Mouse (Mus musculus): ENCODE data around the gene Vsx2.
A peak's percentile ranks its signal among the peaks of the same experiment; 100 is the strongest.
"Not testable (repeated sequence)": the region's sequence is repeated elsewhere in the genome, so short reads cannot be mapped to it uniquely, and the experiment has no call there.

Vsx2 gene

DNA sequence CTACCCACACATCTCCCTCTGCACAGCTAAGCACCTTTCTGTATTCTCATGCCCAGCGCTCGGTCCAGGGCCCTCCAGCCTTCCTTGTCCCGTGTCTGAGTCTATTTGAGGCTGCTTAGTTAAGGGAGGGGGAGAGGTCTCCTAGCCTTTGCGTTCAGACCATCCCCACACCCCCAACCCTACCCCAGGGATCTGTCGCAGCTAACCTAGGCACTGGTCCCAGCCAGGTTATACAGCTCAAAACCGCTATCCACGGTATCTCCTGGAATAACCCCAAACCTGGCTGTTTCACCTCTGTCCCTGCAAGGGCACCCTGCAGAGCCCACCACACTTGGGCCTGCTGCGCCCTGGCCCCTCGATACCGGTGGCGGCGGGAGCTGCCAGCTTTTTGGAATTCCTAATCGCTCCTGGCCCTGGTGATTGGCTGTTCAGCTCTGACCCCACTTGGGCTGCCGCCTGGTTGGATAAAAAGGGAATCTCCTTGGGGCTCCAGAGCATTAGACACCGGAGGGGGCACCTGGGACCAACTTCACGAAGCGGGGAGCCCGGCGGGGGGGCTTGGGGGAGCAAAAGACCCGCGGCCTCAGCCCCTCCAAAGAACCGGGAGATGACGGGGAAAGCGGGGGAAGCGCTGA lies at the start of gene Vsx2:
Gene Vsx2 (plus strand): TSS at position 427 of the 635 bp plus-strand sequence.
- no peak for DNase-seq (ENCODE audit: low spot score)

DNA sequence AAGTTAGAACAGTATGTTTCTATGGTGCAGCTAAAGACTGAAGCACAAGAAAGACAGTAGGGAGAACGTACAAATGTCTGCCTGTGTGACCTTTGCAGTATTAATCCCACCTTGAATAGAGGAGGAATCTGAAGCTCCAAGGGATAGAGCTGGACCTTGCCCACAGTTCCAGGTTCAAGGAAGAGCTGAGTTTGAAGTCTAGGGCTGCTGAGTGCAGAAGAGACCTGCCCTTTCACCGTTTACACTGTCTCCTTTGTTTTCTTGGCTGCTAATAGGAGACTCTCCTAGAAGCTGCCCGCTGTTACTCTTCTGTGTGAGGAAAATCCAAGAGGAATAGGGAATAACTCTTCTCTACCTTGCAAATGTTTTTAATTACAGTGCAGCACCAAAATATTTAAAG lies 45.8 kb upstream of the Vsx2 start:
- no peak for DNase-seq (ENCODE audit: low spot score)

DNA sequence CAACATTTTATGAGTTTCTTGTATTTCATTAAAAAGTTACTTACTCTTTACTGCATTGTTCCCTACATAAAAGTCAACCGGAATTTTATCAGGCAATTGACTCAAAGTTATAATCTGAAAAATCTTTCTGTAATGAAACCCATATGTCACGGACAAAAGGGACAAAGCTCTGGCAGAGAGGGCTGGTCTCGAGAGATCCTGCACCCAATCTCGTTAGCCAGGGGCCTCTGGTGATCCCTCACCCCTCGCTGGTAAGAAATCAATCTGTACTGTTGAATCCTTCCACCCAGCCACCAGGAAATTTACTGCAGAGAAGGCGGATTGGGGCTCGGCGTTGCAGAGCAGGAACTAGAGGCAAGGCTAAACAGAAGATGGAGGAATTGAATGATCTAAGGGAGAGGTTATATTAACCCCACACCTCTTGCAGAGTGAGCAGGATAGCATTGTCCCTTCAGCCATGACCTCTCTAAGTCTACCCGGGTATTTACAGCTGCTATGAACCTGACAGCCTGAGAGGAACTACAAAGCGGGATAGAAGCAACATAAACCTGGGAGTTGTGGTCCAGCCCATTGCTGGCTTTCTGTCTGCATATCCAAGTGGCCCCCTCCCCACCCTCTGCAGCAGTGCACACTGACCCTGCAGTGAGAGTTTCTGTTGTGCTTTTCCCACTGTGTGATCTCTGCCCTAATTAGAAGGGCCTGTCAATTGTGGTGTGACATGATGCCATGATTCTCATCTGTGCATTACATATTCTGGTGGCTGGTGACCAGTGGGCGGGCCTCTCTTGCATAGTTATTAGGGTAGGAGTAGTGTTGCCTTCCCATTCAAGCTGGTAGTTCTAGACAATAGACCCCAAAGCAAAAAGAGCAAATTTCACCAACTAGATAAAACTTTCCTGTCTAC lies 45.2 kb upstream of the Vsx2 start:
- DNase-seq (ENCODE audit: low spot score): no peak

DNA sequence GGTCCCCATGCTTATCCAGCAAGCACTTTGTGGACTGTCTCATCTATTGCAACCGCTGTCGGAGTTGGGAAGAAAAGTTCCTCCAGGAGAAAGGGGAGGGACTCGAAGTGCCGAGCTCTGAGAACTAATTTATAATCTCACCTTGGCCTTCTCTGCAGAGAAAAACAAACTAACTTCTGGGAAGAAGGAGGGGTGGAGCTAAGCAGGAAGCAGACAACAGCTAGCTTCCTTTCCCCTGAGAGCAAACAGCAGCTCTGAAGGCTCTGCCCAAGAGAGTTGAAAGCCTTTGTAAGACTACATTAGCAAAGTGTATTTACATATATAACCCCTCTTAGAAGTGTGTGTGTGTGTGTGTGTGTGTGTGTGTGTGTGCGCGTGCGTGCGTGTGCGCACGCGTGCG lies 44.1 kb upstream of the Vsx2 start:
- no peak for DNase-seq (ENCODE audit: low spot score)

- DNase-seq (ENCODE audit: low spot score): no peak
These were observed 39.1 kb upstream of the Vsx2 start for GRCm38 (mm10) chr12:84530426-84530825.

- DNase-seq (ENCODE audit: low spot score): no peak
These were observed 37.4 kb upstream of the Vsx2 start for GRCm38 (mm10) chr12:84531906-84532829.

- no peak for DNase-seq (ENCODE audit: low spot score)
These were observed 36.7 kb upstream of the Vsx2 start for GRCm38 (mm10) chr12:84532830-84533199.

GRCm38 (mm10) chr12:84533706-84534486 lies 35.7 kb upstream of the Vsx2 start:
- DNase-seq (ENCODE audit: low spot score): peak; percentile 6

DNA sequence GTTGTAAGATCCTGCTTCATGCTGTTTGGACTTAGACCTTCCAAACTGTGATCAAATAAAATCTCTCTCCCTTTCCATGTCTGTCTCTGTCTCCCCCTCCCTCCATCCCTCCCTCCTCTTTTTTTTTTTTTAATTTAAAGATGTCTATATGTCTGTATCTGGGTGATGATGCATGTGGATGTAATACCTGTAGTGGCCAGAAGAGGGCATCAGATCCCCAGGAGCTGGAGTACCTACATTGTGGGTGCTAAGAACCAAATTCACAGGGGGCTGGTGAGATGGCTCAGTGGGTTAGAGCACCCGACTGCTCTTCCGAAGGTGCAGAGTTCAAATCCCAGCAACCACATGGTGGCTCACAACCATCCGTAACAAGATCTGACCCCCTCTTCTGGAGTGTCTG lies 30.0 kb upstream of the Vsx2 start:
- not testable (repeated sequence) for DNase-seq (ENCODE audit: low spot score)

DNA sequence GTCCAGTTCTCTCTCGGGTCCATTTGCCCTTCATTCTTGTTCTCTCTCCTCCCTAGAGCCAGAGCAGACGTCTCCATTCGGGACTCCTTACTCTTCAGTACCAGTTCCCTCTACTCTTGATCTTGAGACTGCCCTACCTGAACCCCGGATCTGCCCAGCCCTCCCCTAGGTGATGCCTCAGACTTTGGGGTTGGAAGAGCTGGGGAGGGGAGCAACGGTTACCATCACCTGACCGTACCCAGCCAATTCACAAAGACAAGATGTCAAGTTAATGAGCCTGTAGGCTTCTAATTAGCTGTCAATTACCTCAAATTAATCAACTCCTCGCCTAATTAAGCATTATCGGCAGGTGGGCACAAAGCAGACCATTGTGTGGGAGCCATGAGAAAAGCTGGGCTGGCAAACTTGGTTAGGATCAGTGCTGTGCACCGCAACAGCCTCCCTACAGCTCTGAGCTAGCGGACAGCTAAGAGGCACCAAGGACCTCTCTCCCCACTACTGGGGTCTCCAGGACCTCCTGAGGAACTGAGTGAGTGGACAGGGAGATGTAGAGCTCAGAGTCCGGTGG lies 28.1 kb upstream of the Vsx2 start:
- no peak for DNase-seq (ENCODE audit: low spot score)

DNA sequence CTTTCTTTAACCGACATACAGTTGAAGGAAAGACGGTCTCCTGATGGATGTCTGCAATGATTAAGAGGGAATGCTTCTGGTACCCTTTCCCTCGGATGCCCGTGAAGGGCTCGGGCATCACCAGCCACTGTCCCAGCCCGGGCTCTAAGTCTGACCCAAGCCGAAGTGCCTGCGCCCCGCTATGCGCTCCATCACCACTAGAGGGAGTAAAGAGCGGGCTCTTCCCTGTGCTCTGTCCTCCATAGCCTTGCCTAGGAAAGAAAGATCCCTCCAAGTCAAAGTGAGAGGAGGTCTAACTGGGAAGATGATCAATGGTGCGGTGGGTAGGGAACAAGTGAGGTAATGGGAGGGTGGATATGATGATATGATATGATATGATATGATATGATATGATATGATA lies 23.5 kb upstream of the Vsx2 start:
- peak; percentile 5 for DNase-seq (ENCODE audit: low spot score)

DNA sequence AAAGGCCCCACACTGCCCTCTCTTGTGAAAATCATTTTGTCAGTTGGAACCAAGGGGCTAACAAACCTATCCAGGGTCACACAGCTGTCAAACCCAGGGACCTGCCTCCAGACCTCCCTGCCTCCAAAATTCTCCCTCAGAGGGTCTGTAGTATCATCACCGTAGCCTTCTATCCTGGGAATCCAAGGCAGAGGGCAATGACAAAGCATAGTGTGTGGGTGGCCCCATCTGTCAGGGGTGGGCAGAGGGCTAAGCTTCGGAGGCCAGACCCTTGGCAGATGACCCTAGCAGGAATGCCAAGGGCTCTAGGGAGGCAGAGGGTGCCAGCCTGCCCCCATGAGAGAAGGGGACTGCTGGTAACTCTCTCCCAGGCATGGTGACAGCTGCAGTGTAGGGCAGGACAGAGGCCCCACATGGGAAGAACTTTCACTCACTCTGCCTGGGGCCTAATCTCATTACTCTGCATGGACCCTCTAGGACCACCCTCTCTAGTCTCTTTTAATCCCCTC lies 22.9 kb upstream of the Vsx2 start:
- DNase-seq (ENCODE audit: low spot score): no peak

- no peak for DNase-seq (ENCODE audit: low spot score)
These were observed 21.3 kb upstream of the Vsx2 start for GRCm38 (mm10) chr12:84548251-84548650.

- no peak for DNase-seq (ENCODE audit: low spot score)
These were observed 14.3 kb upstream of the Vsx2 start for GRCm38 (mm10) chr12:84555218-84555617.

DNA sequence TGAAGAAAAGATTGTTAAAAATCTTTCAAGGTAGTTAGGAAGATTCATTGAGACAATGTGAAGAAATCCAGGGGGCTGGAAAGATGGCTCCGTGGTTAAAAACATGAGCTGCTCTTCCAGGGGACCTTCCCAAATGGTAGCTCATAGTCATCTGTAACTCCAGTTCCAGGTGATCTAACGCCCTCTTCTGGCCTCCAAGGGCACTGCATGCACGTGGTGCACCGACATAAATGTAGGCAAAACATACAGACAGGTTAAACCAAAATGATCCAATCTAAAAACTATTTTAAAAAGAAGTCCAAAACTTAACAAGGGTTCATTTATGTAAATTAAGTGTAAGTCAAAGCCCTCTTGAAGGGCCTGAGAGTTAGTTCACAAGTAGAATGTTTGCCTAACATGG lies 7.0 kb upstream of the Vsx2 start:
- DNase-seq (ENCODE audit: low spot score): no peak

- no peak for DNase-seq (ENCODE audit: low spot score)
These were observed 2.0 kb upstream of the Vsx2 start for GRCm38 (mm10) chr12:84567576-84567975.

GRCm38 (mm10) chr12:84569976-84570693 lies 573 bp downstream of the Vsx2 start:
- no peak for DNase-seq (ENCODE audit: low spot score)

DNA sequence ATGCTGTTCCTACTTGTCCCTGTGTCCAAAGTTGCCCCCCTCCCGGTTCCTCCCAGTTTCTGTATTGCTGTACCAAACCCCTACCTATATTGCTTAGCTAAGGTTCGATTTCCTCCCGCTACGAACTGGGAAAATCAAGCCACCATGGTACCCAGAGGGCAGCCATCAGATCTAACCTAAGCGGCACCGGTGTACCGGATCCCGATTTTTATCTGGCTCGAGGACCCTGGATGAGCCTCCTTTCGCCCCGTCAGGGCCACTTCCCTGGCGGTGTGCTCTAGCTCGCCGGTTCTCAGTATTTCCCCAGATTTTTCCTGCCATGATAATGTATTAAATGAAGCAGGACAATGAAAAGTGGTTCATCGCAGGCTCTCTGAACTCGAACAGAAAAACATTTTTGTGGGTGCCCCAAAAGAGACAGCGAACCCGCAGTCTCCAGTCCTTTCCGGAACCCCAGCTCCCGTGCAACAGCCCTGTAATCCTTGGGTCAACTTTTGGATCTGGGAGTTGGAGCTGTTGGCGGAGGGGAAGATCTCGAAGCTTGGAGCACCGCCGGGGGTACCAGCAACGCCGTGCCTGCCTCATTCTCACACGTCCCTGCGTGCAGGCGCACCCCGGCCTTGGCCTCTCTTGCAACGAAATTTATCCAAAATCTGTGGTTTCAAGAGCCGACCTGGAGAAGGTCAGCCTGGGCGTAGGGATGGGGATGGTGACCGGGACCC lies 1.3 kb downstream of the Vsx2 start:
- DNase-seq (ENCODE audit: low spot score): no peak

- no peak for DNase-seq (ENCODE audit: low spot score)
These were observed 2.1 kb downstream of the Vsx2 start for GRCm38 (mm10) chr12:84571466-84572340.

Data from ovary, adult 18-20 months (tissue).